Mouse (Mus musculus): ENCODE results near the gene Med29.

- TF ChIP-seq HCFC1 (IDR thresholded peaks at IDR 0.05; ENCODE audit: borderline replicate concordance, insufficient read depth, low read length), result no peak
- no peak for TF ChIP-seq ZC3H11A (IDR thresholded peaks at IDR 0.05; ENCODE audit: borderline replicate concordance, low read depth, low read length)
These were observed 18.4 kb upstream of the Med29 start for GRCm38 (mm10) chr7:28410841-28411475.

Data from ES-E14 (cell line).